Mouse (Mus musculus): ENCODE results near the gene Zfp563. TPM values are rescaled to one million over a fixed set of nuclear protein-coding genes. Genes with fewer than 3 reads are reported as not detected.

Zfp563 gene
- polyA plus RNA-seq (2014; fragmentation: Nextera tagmentation; extraction: Ambion mirVana): 9.8 and 11.2 TPM in 2 replicates

GRCm38 (mm10) chr17:33089220-33089949 lies at the start of gene Zfp563:
Gene Zfp563, plus strand, starts transcription at chr17:33089310.
- peak; percentile 91 for DNase-seq (ENCODE audit: low spot score)
- Histone ChIP-seq H3K4me3 (ENCODE audit: low read depth, low read length) (peak within 1 kb of the TSS; percentile 54), H3K4me1 (ENCODE audit: control insufficient read depth, insufficient read depth, low read length) (no peaks in the 10 kb centered on the region), H3K36me3 (replicated peaks; ENCODE audit: control insufficient read depth, insufficient read depth, low read depth, low read length) (no peaks in the 10 kb centered on the region), H3K27me3 (ENCODE audit: control insufficient read depth, insufficient read depth, low read length) (no peaks in the 10 kb centered on the region), H3K4me2 (ENCODE audit: low read depth, low read length) (peak within 1 kb of the TSS; percentile 62), H3K27ac (replicated peaks; ENCODE audit: low read depth, low read length) (peak within 1 kb of the TSS; percentile 67), H3K9ac (replicated peaks; ENCODE audit: low read length) (peak within 1 kb of the TSS; percentile 78), H3K9me3 (replicated peaks; ENCODE audit: control insufficient read depth, low read length) (no peaks in the 10 kb centered on the region)
- ATAC-seq (replicated peaks; ENCODE audit: insufficient number of reproducible peaks, low FRiP score, low TSS enrichment, low read depth): peak; percentile 94
- 4% methylated on average over 34 of the region's 34 CpGs for WGBS

GRCm38 (mm10) chr17:33058791-33059190 lies 30.3 kb upstream of the Zfp563 start:
- Histone ChIP-seq H3K9ac (replicated peaks; ENCODE audit: low read length) (no peak overlapping the region), H3K36me3 (replicated peaks; ENCODE audit: control insufficient read depth, insufficient read depth, low read depth, low read length) (no peaks in the 10 kb centered on the region), H3K9me3 (replicated peaks; ENCODE audit: control insufficient read depth, low read length) (no peaks in the 10 kb centered on the region), H3K27ac (replicated peaks; ENCODE audit: low read depth, low read length) (no peak overlapping the region), H3K4me1 (ENCODE audit: control insufficient read depth, insufficient read depth, low read length) (no peaks in the 10 kb centered on the region), H3K4me3 (ENCODE audit: low read depth, low read length) (no peak overlapping the region), H3K4me2 (ENCODE audit: low read depth, low read length) (no peak overlapping the region), H3K27me3 (ENCODE audit: control insufficient read depth, insufficient read depth, low read length) (no peaks in the 10 kb centered on the region)
- ATAC-seq (replicated peaks; ENCODE audit: insufficient number of reproducible peaks, low FRiP score, low TSS enrichment, low read depth) (no peak), DNase-seq (ENCODE audit: low spot score) (no peak)
- 18% methylated on average over 1 of the region's 1 CpGs for WGBS

GRCm38 (mm10) chr17:33063001-33063400 lies 26.1 kb upstream of the Zfp563 start:
- DNase-seq (ENCODE audit: low spot score) (no peak), ATAC-seq (replicated peaks; ENCODE audit: insufficient number of reproducible peaks, low FRiP score, low TSS enrichment, low read depth) (no peak)
- 0% methylated on average over 1 of the region's 1 CpGs for WGBS
- no peak overlapping the region for H3K27ac ChIP-seq (replicated peaks; ENCODE audit: low read depth, low read length)
- H3K27me3 ChIP-seq (ENCODE audit: control insufficient read depth, insufficient read depth, low read length): no peaks in the 10 kb centered on the region
- no peak overlapping the region for H3K4me3 ChIP-seq (ENCODE audit: low read depth, low read length)
- no peak overlapping the region for H3K9ac ChIP-seq (replicated peaks; ENCODE audit: low read length)
- no peaks in the 10 kb centered on the region for H3K36me3 ChIP-seq (replicated peaks; ENCODE audit: control insufficient read depth, insufficient read depth, low read depth, low read length)
- no peak overlapping the region for H3K4me2 ChIP-seq (ENCODE audit: low read depth, low read length)
- H3K9me3 ChIP-seq (replicated peaks; ENCODE audit: control insufficient read depth, low read length): no peaks in the 10 kb centered on the region
- no peaks in the 10 kb centered on the region for H3K4me1 ChIP-seq (ENCODE audit: control insufficient read depth, insufficient read depth, low read length)

GRCm38 (mm10) chr17:33067958-33068357 lies 21.2 kb upstream of the Zfp563 start, which contains the start of gene 4921501E09Rik:
Gene 4921501E09Rik, minus strand, starts transcription at chr17:33068058.
- H3K4me2 ChIP-seq (ENCODE audit: low read depth, low read length): no peak within 1 kb of the TSS
- no peak for ATAC-seq (replicated peaks; ENCODE audit: insufficient number of reproducible peaks, low FRiP score, low TSS enrichment, low read depth)
- no peaks in the 10 kb centered on the region for H3K9me3 ChIP-seq (replicated peaks; ENCODE audit: control insufficient read depth, low read length)
- H3K4me3 ChIP-seq (ENCODE audit: low read depth, low read length): no peak within 1 kb of the TSS
- H3K36me3 ChIP-seq (replicated peaks; ENCODE audit: control insufficient read depth, insufficient read depth, low read depth, low read length): no peaks in the 10 kb centered on the region
- no peak within 1 kb of the TSS for H3K27ac ChIP-seq (replicated peaks; ENCODE audit: low read depth, low read length)
- H3K27me3 ChIP-seq (ENCODE audit: control insufficient read depth, insufficient read depth, low read length): no peaks in the 10 kb centered on the region
- no peak within 1 kb of the TSS for H3K9ac ChIP-seq (replicated peaks; ENCODE audit: low read length)
- no peak for DNase-seq (ENCODE audit: low spot score)
- WGBS: 55% methylated on average over 1 of the region's 1 CpGs
- H3K4me1 ChIP-seq (ENCODE audit: control insufficient read depth, insufficient read depth, low read length): no peaks in the 10 kb centered on the region

DNA sequence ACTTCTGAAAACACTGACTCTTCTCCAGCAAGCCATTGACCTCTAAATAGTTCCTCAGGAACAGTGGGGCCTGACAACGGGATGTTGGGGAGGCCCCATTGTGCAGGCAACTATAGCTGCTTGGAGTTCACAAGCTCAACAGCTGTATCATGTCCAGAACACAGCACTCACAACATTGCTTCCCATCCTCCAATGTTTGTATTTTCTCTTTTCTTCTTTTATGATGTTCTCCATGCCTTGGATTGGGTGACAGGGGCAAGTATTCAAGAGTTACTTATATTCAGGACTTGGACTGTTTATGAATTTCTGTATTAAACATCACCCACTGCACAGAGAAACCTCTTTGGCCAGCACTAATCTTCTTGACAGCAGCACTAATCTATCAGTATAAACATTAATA lies 2.5 kb downstream of the Zfp563 start:
- Histone ChIP-seq H3K9ac (replicated peaks; ENCODE audit: low read length) (no peak overlapping the region), H3K4me3 (ENCODE audit: low read depth, low read length) (no peak overlapping the region), H3K4me1 (ENCODE audit: control insufficient read depth, insufficient read depth, low read length) (no peaks in the 10 kb centered on the region), H3K27ac (replicated peaks; ENCODE audit: low read depth, low read length) (no peak overlapping the region), H3K27me3 (ENCODE audit: control insufficient read depth, insufficient read depth, low read length) (no peaks in the 10 kb centered on the region), H3K4me2 (ENCODE audit: low read depth, low read length) (no peak overlapping the region), H3K9me3 (replicated peaks; ENCODE audit: control insufficient read depth, low read length) (no peaks in the 10 kb centered on the region), H3K36me3 (replicated peaks; ENCODE audit: control insufficient read depth, insufficient read depth, low read depth, low read length) (no peaks in the 10 kb centered on the region)
- 79% methylated on average over 1 of the region's 1 CpGs for WGBS
- ATAC-seq (replicated peaks; ENCODE audit: insufficient number of reproducible peaks, low FRiP score, low TSS enrichment, low read depth) (no peak), DNase-seq (ENCODE audit: low spot score) (no peak)

DNA sequence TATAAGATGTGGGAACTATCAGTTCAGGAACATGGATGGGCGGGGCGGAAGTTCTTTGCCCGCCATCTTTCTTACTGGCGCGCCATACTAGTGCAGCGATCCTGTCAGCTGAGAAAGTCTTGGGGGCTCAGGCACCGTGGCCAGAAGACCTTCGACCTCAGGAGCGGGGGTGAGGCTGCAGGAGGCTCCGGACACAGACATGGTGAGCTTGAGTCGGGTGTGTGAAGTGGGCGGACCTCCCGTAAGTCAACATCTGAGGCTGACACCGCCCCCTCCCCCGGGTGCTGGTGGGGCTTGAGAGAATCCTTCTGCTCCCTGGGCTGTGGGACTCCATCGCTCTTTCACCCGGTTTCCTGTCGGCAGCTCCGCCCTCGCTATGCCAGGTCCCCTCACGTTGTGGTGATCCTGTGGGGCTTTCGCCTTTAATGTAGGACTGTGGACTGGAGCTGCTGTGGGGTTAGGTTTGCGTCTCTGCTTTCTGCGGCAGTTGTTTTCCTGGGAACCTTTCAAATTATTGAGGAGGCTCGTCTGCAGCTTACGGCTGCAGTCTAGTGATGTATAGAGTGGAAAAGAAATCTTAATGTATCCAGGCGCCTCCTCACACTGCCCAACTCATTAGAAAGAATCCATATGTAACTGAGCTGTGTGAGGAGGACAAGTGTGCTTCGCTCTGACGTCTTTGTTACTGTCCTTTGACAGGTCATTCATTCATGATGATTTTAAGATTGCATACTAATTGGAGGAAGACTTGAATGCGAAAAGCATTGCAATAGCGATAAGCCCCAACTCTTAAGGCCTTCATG lies 3.5 kb downstream of the Zfp563 start:
- peak overlapping the region; percentile 70 for H3K9ac ChIP-seq (replicated peaks; ENCODE audit: low read length)
- no peaks in the 10 kb centered on the region for H3K9me3 ChIP-seq (replicated peaks; ENCODE audit: control insufficient read depth, low read length)
- ATAC-seq (replicated peaks; ENCODE audit: insufficient number of reproducible peaks, low FRiP score, low TSS enrichment, low read depth) (peak; percentile 45; the same call in 1 of the 2 replicates), DNase-seq (ENCODE audit: low spot score) (peak; percentile 81)
- peak overlapping the region; percentile 57 for H3K4me3 ChIP-seq (ENCODE audit: low read depth, low read length)
- no peaks in the 10 kb centered on the region for H3K4me1 ChIP-seq (ENCODE audit: control insufficient read depth, insufficient read depth, low read length)
- WGBS: 4% methylated on average over 31 of the region's 31 CpGs
- H3K27me3 ChIP-seq (ENCODE audit: control insufficient read depth, insufficient read depth, low read length): no peaks in the 10 kb centered on the region
- no peak overlapping the region; the same call in 1 of the 2 replicates for H3K27ac ChIP-seq (replicated peaks; ENCODE audit: low read depth, low read length)
- no peaks in the 10 kb centered on the region for H3K36me3 ChIP-seq (replicated peaks; ENCODE audit: control insufficient read depth, insufficient read depth, low read depth, low read length)
- peak overlapping the region; percentile 60 for H3K4me2 ChIP-seq (ENCODE audit: low read depth, low read length)

DNA sequence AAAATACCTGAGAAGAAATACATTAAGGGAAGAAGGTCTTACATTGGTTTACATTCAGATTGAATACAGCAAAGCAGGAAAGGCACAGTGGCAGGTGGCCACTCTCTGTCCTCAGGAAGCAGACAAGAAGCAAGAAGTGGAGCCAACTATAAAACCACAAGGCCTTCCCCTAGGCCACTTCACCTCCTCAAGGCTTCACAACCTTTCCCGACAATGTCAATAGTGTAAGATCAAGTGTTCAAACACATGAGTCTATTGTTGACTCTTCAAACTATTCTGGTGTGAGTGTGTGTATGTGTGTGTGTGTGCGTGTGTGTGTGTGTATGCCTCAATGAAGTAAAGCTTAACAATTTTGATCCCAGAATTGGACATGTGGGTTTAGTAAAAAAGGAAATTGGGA lies 8.3 kb downstream of the Zfp563 start:
- H3K4me3 ChIP-seq (ENCODE audit: low read depth, low read length): no peak overlapping the region
- ATAC-seq (replicated peaks; ENCODE audit: insufficient number of reproducible peaks, low FRiP score, low TSS enrichment, low read depth) (no peak), DNase-seq (ENCODE audit: low spot score) (no peak)
- H3K4me2 ChIP-seq (ENCODE audit: low read depth, low read length): no peak overlapping the region
- no peaks in the 10 kb centered on the region for H3K27me3 ChIP-seq (ENCODE audit: control insufficient read depth, insufficient read depth, low read length)
- H3K36me3 ChIP-seq (replicated peaks; ENCODE audit: control insufficient read depth, insufficient read depth, low read depth, low read length): no peaks in the 10 kb centered on the region
- no peaks in the 10 kb centered on the region for H3K9me3 ChIP-seq (replicated peaks; ENCODE audit: control insufficient read depth, low read length)
- H3K4me1 ChIP-seq (ENCODE audit: control insufficient read depth, insufficient read depth, low read length): no peaks in the 10 kb centered on the region
- H3K9ac ChIP-seq (replicated peaks; ENCODE audit: low read length): no peak overlapping the region
- H3K27ac ChIP-seq (replicated peaks; ENCODE audit: low read depth, low read length): no peak overlapping the region
- 93% methylated on average over 2 of the region's 2 CpGs for WGBS

- H3K27me3 ChIP-seq (ENCODE audit: control insufficient read depth, insufficient read depth, low read length): no peaks in the 10 kb centered on the region
- H3K4me1 ChIP-seq (ENCODE audit: control insufficient read depth, insufficient read depth, low read length): no peaks in the 10 kb centered on the region
- H3K36me3 ChIP-seq (replicated peaks; ENCODE audit: control insufficient read depth, insufficient read depth, low read depth, low read length): no peaks in the 10 kb centered on the region
- ATAC-seq (replicated peaks; ENCODE audit: insufficient number of reproducible peaks, low FRiP score, low TSS enrichment, low read depth) (no peak), DNase-seq (ENCODE audit: low spot score) (no peak)
- no peaks in the 10 kb centered on the region for H3K9me3 ChIP-seq (replicated peaks; ENCODE audit: control insufficient read depth, low read length)
- H3K4me2 ChIP-seq (ENCODE audit: low read depth, low read length): no peak overlapping the region
- H3K4me3 ChIP-seq (ENCODE audit: low read depth, low read length): no peak overlapping the region
- H3K9ac ChIP-seq (replicated peaks; ENCODE audit: low read length): no peak overlapping the region
- no peak overlapping the region for H3K27ac ChIP-seq (replicated peaks; ENCODE audit: low read depth, low read length)
Observed at GRCm38 (mm10) chr17:33124546-33124945, 35.4 kb downstream of the Zfp563 start.

Measured in embryonic facial prominence, embryonic 11.5 days (tissue).